Mouse (Mus musculus): ENCODE data around the gene Capn2. TPM values are rescaled to one million over a fixed set of nuclear protein-coding genes. Genes with fewer than 3 reads are reported as not detected.

Capn2 gene
- polyA plus RNA-seq, 1 experiment: 46.0 TPM

GRCm38 (mm10) chr1:182491839-182492238, 25.6 kb downstream of the Capn2 start:
- H3K4me1 ChIP-seq: peaks cover 76% of the 10 kb centered on the region
- no peak overlapping the region for H3K4me3 ChIP-seq (replicated peaks)
- peaks cover 94% of the 10 kb centered on the region for H3K36me3 ChIP-seq (replicated peaks; ENCODE audit: low read length)
- H3K9me3 ChIP-seq: no peaks in the 10 kb centered on the region
- no peak for TF ChIP-seq GATA1 (IDR thresholded peaks at IDR 0.05; ENCODE audit: borderline replicate concordance, low read length)
- TF ChIP-seq FLI1 (IDR thresholded peaks at IDR 0.05; ENCODE audit: low read length): no peak
- no peaks in the 10 kb centered on the region for H3K27me3 ChIP-seq (replicated peaks)

DNA sequence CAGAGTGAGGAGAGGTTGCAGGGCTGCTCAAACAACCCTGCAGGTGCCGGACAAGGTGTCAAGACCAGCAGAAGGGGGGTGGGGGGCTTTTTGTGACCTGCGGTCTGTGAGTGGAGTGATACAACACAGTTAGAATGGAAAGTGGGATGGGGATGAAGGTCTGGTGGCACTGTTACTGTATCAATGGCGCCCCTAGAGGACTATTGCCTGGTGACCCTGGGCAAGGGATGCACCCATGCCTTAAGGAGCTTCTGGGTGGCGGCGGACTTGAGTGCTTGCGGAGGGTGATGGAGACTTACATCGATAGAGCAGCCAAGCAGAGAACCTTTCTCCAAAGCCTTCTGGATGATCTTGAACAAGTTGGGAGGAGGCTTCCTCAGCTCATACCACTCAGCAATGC, 26.8 kb downstream of the Capn2 start:
- Histone ChIP-seq H3K9me3 (no peaks in the 10 kb centered on the region), H3K4me3 (replicated peaks) (no peak overlapping the region), H3K4me1 (peaks cover 63% of the 10 kb centered on the region), H3K36me3 (replicated peaks; ENCODE audit: low read length) (peaks cover 93% of the 10 kb centered on the region), H3K27me3 (replicated peaks) (no peaks in the 10 kb centered on the region)
- no peak for TF ChIP-seq GATA1 (IDR thresholded peaks at IDR 0.05; ENCODE audit: borderline replicate concordance, low read length)

- TF ChIP-seq GATA1 (IDR thresholded peaks at IDR 0.05; ENCODE audit: borderline replicate concordance, low read length) (no peak), FLI1 (IDR thresholded peaks at IDR 0.05; ENCODE audit: low read length) (no peak)
- Histone ChIP-seq H3K4me1 (peaks cover 57% of the 10 kb centered on the region), H3K9me3 (no peaks in the 10 kb centered on the region), H3K36me3 (replicated peaks; ENCODE audit: low read length) (peaks cover 93% of the 10 kb centered on the region), H3K27me3 (replicated peaks) (no peaks in the 10 kb centered on the region), H3K4me3 (replicated peaks) (peak overlapping the region; percentile 76)
Observed at GRCm38 (mm10) chr1:182489803-182490452, 27.5 kb downstream of the Capn2 start.

DNA sequence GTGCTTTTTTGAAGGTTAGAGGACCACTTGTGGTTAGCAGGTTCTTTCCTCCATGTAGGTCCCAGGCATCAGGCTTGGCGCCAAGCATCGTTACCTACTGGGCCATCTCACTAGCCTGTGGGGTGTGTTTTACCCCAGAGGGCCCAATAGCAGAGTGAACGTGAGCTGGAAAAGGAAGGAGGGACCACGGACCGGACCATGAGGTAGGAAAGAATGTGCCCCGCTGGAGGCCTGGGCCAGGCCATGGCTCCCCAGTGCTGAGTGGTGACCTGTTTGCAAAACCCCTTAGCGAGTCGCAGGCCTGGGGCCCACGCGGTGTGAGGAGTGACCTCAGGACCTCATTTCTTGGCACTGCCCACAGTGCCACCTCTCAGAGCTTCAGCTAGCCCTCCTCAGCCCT, 28.9 kb downstream of the Capn2 start:
- H3K27me3 ChIP-seq (replicated peaks): no peaks in the 10 kb centered on the region
- TF ChIP-seq FLI1 (IDR thresholded peaks at IDR 0.05; ENCODE audit: low read length) (no peak), GATA1 (IDR thresholded peaks at IDR 0.05; ENCODE audit: borderline replicate concordance, low read length) (no peak)
- H3K36me3 ChIP-seq (replicated peaks; ENCODE audit: low read length): peaks cover 96% of the 10 kb centered on the region
- H3K9me3 ChIP-seq: no peaks in the 10 kb centered on the region
- H3K4me3 ChIP-seq (replicated peaks): no peak overlapping the region
- peaks cover 43% of the 10 kb centered on the region for H3K4me1 ChIP-seq

DNA sequence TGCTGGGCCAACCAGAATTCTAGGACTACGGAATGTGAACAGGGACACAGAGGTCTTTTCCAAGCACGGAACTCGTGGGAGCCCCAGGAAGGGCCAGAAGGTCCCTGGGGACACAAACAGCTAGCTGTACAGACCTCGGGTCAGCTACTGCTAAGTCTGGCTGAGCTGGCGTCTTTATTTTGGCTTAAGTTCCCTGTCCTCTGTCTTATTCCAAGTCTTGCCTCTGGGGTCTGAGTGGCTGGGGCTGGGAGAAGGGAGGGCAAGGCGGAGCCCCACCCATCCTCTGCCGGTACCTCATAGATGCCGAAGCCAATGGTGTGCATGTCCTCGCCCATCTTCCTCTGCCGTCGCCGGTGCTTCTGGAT, 33.5 kb downstream of the Capn2 start:
- no peak overlapping the region for H3K4me3 ChIP-seq (replicated peaks)
- H3K4me1 ChIP-seq: peaks cover 24% of the 10 kb centered on the region
- H3K36me3 ChIP-seq (replicated peaks; ENCODE audit: low read length): peaks cover 98% of the 10 kb centered on the region
- H3K9me3 ChIP-seq: no peaks in the 10 kb centered on the region
- TF ChIP-seq FLI1 (IDR thresholded peaks at IDR 0.05; ENCODE audit: low read length) (no peak), GATA1 (IDR thresholded peaks at IDR 0.05; ENCODE audit: borderline replicate concordance, low read length) (no peak)
- H3K27me3 ChIP-seq (replicated peaks): no peaks in the 10 kb centered on the region

GRCm38 (mm10) chr1:182482991-182483909, 34.2 kb downstream of the Capn2 start:
- Histone ChIP-seq H3K4me3 (replicated peaks) (no peak overlapping the region), H3K4me1 (peaks cover 24% of the 10 kb centered on the region), H3K27me3 (replicated peaks) (no peaks in the 10 kb centered on the region), H3K36me3 (replicated peaks; ENCODE audit: low read length) (peaks cover 98% of the 10 kb centered on the region), H3K9me3 (no peaks in the 10 kb centered on the region)
- no peak for TF ChIP-seq GATA1 (IDR thresholded peaks at IDR 0.05; ENCODE audit: borderline replicate concordance, low read length)
- no peak for TF ChIP-seq FLI1 (IDR thresholded peaks at IDR 0.05; ENCODE audit: low read length)

DNA sequence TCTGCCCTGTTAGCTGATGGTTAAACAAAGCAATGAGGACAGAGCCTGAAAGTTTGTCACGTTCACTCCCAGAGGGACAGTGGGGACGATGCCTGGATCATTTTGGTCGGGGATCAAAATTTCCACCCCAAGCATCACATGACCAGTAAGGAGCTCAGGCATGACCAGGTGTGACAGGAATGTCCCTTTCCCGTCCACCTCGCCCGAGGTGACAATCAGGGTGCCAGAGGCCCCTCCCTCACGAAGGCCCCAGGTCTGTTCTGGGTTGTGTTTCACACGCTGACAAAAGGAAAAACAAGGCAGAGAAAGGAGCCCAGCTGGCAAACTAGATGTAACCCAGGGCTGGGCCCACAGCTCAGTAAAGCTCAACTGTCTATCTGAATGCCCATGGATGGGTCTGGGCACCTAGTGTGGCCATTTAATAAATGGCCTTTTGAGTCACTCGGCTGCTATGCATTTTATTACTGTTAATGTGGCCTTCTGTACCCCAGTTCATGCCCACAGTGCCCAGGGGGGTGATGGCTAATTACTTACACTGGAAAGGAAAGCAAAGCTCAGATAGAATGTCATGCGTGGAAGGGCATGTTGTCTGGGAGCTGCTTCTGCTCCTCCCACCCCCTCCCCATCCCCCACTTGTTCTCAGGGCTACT, 35.6 kb downstream of the Capn2 start:
- Histone ChIP-seq H3K4me3 (replicated peaks) (no peak overlapping the region), H3K27me3 (replicated peaks) (no peaks in the 10 kb centered on the region), H3K4me1 (peaks cover 24% of the 10 kb centered on the region), H3K9me3 (no peaks in the 10 kb centered on the region), H3K36me3 (replicated peaks; ENCODE audit: low read length) (peaks cover 99% of the 10 kb centered on the region)
- TF ChIP-seq GATA1 (IDR thresholded peaks at IDR 0.05; ENCODE audit: borderline replicate concordance, low read length): no peak
- no peak for TF ChIP-seq FLI1 (IDR thresholded peaks at IDR 0.05; ENCODE audit: low read length)

GRCm38 (mm10) chr1:182481138-182481537, 36.3 kb downstream of the Capn2 start:
- Histone ChIP-seq H3K36me3 (replicated peaks; ENCODE audit: low read length) (peaks cover 99% of the 10 kb centered on the region), H3K27me3 (replicated peaks) (no peaks in the 10 kb centered on the region), H3K4me1 (peaks cover 24% of the 10 kb centered on the region), H3K4me3 (replicated peaks) (no peak overlapping the region), H3K9me3 (no peaks in the 10 kb centered on the region)
- TF ChIP-seq GATA1 (IDR thresholded peaks at IDR 0.05; ENCODE audit: borderline replicate concordance, low read length) (no peak), FLI1 (IDR thresholded peaks at IDR 0.05; ENCODE audit: low read length) (no peak)

DNA sequence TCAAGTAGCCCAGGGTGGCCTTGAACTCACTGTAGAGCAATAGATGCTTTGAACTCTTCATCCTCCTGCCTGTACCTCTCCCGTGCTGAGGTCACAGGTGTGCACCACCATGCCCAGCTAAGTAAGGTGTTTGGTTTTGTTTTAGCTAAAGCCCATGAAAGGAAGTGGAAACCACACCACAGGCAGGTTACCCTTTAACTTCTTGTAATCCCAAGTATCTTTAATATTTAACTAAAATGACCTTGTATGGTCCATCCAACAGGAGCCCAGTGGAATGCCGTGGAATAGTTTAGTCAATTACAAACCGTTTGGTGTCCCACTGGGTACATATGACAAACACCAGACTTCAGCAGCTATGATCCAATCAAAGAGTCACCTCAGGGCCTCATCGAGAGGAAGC, 38.5 kb downstream of the Capn2 start:
- H3K27me3 ChIP-seq (replicated peaks): no peaks in the 10 kb centered on the region
- peaks cover 100% of the 10 kb centered on the region for H3K36me3 ChIP-seq (replicated peaks; ENCODE audit: low read length)
- H3K4me1 ChIP-seq: peaks cover 33% of the 10 kb centered on the region
- no peak overlapping the region for H3K4me3 ChIP-seq (replicated peaks)
- no peak for TF ChIP-seq GATA1 (IDR thresholded peaks at IDR 0.05; ENCODE audit: borderline replicate concordance, low read length)
- no peak for TF ChIP-seq FLI1 (IDR thresholded peaks at IDR 0.05; ENCODE audit: low read length)
- no peaks in the 10 kb centered on the region for H3K9me3 ChIP-seq
